Mouse (Mus musculus) retina, postnatal 7 days (tissue): ENCODE data around the gene Olfr50.

Source experiments
- DNase-seq: peaks from one replicate; pipeline ENCODE4 v3.0.0-alpha.2; 2012; ENCODE audit warnings: low read depth, low spot score

Olfr50 gene

GRCm38 (mm10) chr2:36790238-36790637 lies at the start of gene Olfr50:
Gene Olfr50, plus strand, starts transcription at chr2:36790538.
- no peak for DNase-seq

DNA sequence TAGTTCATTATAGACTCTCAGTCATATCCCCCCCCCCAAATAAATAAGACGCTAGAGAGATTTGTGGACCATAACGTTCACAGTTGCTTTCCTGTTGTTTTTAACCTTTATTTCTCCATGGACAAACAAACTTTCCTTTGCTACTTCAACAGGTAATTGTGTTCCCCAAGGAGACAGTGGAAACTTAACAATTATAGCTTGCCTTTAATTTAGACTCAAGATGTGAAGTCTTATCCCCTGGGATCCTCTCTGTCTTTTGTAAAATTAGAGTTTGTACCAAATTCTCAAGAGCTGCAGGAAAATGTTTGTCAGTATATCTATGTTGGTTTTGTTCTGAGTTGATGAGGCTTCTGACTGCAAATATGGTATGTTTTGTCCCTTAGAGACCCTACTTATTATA lies 6.4 kb upstream of the Olfr50 start, which contains the start of gene Olfr348:
TSS of gene Olfr348 (plus strand) at position 301 of the 400 bp plus-strand sequence.
- no peak for DNase-seq

DNA sequence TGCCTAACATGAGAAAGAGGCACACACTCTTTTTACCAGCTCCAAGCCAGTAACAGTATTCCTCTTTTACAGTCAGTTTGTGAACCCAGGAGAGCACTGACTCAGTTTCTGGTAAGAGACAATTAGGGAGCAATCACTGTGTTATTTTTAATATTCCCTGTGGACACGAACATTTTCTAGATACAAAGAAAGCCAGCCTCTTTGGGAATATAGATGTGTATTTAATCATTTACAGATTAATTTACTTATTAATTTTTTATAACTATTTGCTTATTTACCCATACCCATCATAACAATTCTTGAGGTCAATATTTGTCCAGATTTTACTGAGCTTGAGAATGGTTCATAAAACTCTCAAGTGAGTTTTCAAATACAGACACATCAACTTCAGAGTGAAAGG lies 26.6 kb downstream of the Olfr50 start, which contains the start of gene Olfr3:
TSS of gene Olfr3 (minus strand) at position 101 of the 400 bp plus-strand sequence.
- no peak for DNase-seq

- DNase-seq = no peak
Measured at GRCm38 (mm10) chr2:36846010-36846409, 55.7 kb downstream of the Olfr50 start, which contains the start of gene Olfr350. Gene Olfr350, plus strand, starts transcription at chr2:36846310.
